Mouse (Mus musculus) hindbrain, embryonic 16.5 days (tissue): ENCODE data around the gene Psma3. TPM values are rescaled to one million over a fixed set of nuclear protein-coding genes. Genes with fewer than 3 reads are reported as not detected.
A peak's percentile ranks its signal among the peaks of the same experiment; 100 is the strongest.

ENCODE experiments used
- ATAC-seq: fragments of 200-750 bp; cut with Nextera tagmentation; 2 replicates; pipeline ENCODE4 v1.8.0; 2017; ENCODE audit warnings: moderate TSS enrichment, moderate library complexity
- H3K27ac ChIP-seq: fragments of 300-500 bp; sonication (generic); 2 replicates; pipeline ENCODE4 v1.5.1; 2014; ENCODE audit warnings: low read depth, mild to moderate bottlenecking, control low read depth, low read length, moderate library complexity
- H3K27me3 ChIP-seq: fragments of 300-500 bp; sonication (generic); replicated peaks from 2 replicates; pipeline ENCODE4 v1.6.1; 2014; ENCODE audit warnings: low read length; ENCODE audit not compliant: control insufficient read depth, insufficient read depth
- H3K36me3 ChIP-seq: fragments of 300-500 bp; sonication (generic); 2 replicates; pipeline ENCODE4 v1.6.1; 2014; ENCODE audit warnings: mild to moderate bottlenecking, low read length, moderate library complexity, mixed read lengths; ENCODE audit not compliant: control insufficient read depth, insufficient read depth
- H3K4me1 ChIP-seq: fragments of 300-500 bp; sonication (generic); 2 replicates; pipeline ENCODE4 v1.6.1; 2014; ENCODE audit warnings: low read depth, low read length; ENCODE audit not compliant: control insufficient read depth, insufficient read depth
- H3K4me2 ChIP-seq: fragments of 300-500 bp; sonication (generic); 2 replicates; pipeline ENCODE4 v1.6.1; 2014; ENCODE audit warnings: mild to moderate bottlenecking, low read length, control low read depth, moderate library complexity
- H3K4me3 ChIP-seq: fragments of 300-500 bp; sonication (generic); 2 replicates; pipeline ENCODE4 v1.5.1; 2014; ENCODE audit warnings: mild to moderate bottlenecking, low read length, control low read depth, moderate library complexity
- H3K9ac ChIP-seq: fragments of 300-500 bp; sonication (generic); 2 replicates; pipeline ENCODE4 v1.6.1; 2014; ENCODE audit warnings: low read depth, mild to moderate bottlenecking, control low read depth, low read length, moderate library complexity
- H3K9me3 ChIP-seq: fragments of 300-500 bp; sonication (generic); 2 replicates; pipeline ENCODE4 v1.6.1; 2014; ENCODE audit warnings: mild to moderate bottlenecking, low read length, moderate library complexity; ENCODE audit not compliant: control insufficient read depth
- WGBS: fragments of 180-500 bp; shearing (Covaris S2); extraction: QIAGEN DNeasy Blood & Tissue Kit; methylation state at CpG from one replicate; pipeline ENCODE4 v1.1.7; 2014; 5-methylcytosine and 5-hydroxymethylcytosine counted together
- polyA plus RNA-seq: library from polyadenylated mRNA; unstranded; fragments of >200 nt; fragmentation: Nextera tagmentation; extraction: Ambion mirVana; gene quantifications from 2 replicates; pipeline ENCODE4 v1.2.1, GENCODE M21; 2015

Gene Psma3
- polyA plus RNA-seq, 1 experiment from 2014 or later: 489 TPM

DNA sequence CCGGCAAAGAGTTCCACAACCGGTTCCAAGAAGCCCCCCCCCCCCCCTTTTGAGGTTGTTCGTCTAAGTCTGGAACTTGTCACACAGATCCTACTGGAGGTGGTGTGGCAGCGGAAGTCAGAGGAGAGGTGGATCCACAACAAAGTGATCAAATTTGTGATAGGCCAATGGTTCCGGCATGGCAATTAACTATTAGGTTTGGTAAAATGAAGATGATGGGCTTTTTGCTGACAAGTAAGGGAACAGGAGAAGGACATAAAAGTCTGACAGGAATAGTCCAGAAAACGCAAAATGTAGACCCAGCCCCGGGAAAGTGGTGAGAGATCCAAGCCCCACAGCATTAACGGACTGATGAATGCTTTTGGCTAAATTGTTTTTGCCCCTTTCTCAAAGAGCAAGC is 6.8 kb upstream of the Psma3 start:
- no peak for ATAC-seq

DNA sequence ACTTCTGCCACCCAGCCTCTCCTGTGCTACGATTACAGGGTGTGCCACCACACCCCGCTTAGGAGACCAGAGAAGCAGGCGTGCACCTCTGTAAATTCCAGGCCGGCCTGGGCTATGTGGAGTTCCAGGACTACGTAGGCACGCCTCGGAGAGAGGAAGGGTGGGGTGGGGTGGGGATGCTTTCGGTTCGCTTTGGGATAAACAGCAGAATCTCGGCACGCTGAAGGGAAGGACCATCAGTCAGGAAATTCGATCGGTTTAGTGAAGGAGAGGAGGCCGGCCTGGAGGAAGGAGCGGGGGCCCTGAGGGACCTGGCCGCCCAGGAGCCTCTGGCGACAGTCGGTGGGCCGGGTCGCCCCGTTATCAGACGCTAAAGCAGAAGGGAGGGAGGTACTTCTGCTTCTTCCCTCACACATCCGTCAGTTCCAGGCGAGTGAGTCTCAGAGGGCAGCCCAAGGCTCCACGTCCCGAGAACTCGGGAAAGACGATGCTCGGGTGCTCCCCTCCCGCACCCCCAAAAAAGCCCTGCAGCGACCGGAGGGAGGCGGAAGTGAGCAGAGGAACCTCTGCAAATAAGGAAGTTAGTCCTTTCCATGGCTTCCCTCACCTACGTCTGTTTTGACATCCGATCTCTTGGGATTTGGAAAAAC is 6.2 kb upstream of the Psma3 start:
- Histone ChIP-seq H3K4me3 (peak overlapping the region; percentile 60), H3K4me2 (peak overlapping the region; percentile 69), H3K4me1 (no peaks in the 10 kb centered on the region; the same call in 1 of the 2 replicates), H3K9ac (peak overlapping the region; percentile 76), H3K36me3 (peaks cover 2% of the 10 kb centered on the region), H3K27me3 (no peaks in the 10 kb centered on the region), H3K9me3 (no peaks in the 10 kb centered on the region), H3K27ac (peak overlapping the region; percentile 89)
- ATAC-seq: peak; percentile 79
- WGBS: under 1% methylated on average over 34 of the region's 35 CpGs

More for the DNA sequence above, 6.8 kb upstream of the Psma3 start:
- Histone ChIP-seq H3K4me1 (no peaks in the 10 kb centered on the region; the same call in 1 of the 2 replicates), H3K27me3 (no peaks in the 10 kb centered on the region), H3K36me3 (peaks cover 6% of the 10 kb centered on the region), H3K9ac (peak overlapping the region; percentile 76), H3K4me3 (peak overlapping the region; percentile 60), H3K9me3 (no peaks in the 10 kb centered on the region), H3K27ac (peak overlapping the region; percentile 89), H3K4me2 (peak overlapping the region; percentile 69)
- 46% methylated on average over 8 of the region's 8 CpGs for WGBS

GRCm38 (mm10) chr12:70968791-70969307 is 5.6 kb upstream of the Psma3 start:
- no peaks in the 10 kb centered on the region for H3K36me3 ChIP-seq
- H3K9ac ChIP-seq: no peak overlapping the region; the same call in 1 of the 2 replicates
- no peaks in the 10 kb centered on the region for H3K27me3 ChIP-seq
- peak overlapping the region; percentile 69 for H3K4me2 ChIP-seq
- H3K9me3 ChIP-seq: no peaks in the 10 kb centered on the region
- no peaks in the 10 kb centered on the region; the same call in 1 of the 2 replicates for H3K4me1 ChIP-seq
- peak overlapping the region; percentile 60 for H3K4me3 ChIP-seq
- WGBS: under 1% methylated on average over 15 of the region's 15 CpGs
- peak overlapping the region; percentile 89 for H3K27ac ChIP-seq
- peak; percentile 72 for ATAC-seq

GRCm38 (mm10) chr12:70969485-70970184 is 4.8 kb upstream of the Psma3 start:
- Histone ChIP-seq H3K36me3 (no peaks in the 10 kb centered on the region), H3K9me3 (no peaks in the 10 kb centered on the region), H3K4me1 (no peaks in the 10 kb centered on the region; the same call in 1 of the 2 replicates), H3K9ac (no peak overlapping the region; the same call in none of the 2 replicates), H3K4me3 (peak overlapping the region; percentile 42), H3K4me2 (peak overlapping the region; percentile 54), H3K27me3 (no peaks in the 10 kb centered on the region), H3K27ac (peak overlapping the region; percentile 76)
- 3% methylated on average over 17 of the region's 17 CpGs for WGBS
- ATAC-seq: no peak

- no peaks in the 10 kb centered on the region for H3K27me3 ChIP-seq
- H3K9me3 ChIP-seq: no peaks in the 10 kb centered on the region
- H3K9ac ChIP-seq: no peak overlapping the region
- peaks cover 11% of the 10 kb centered on the region for H3K4me1 ChIP-seq
- no peak overlapping the region; the same call in 1 of the 2 replicates for H3K27ac ChIP-seq
- H3K4me2 ChIP-seq: peak overlapping the region; percentile 63
- no peaks in the 10 kb centered on the region for H3K36me3 ChIP-seq
- ATAC-seq: no peak
- peak overlapping the region; percentile 87 for H3K4me3 ChIP-seq
- 91% methylated on average over 4 of the region's 4 CpGs for WGBS
These were observed 590 bp upstream of the Psma3 start for GRCm38 (mm10) chr12:70973831-70974230.

GRCm38 (mm10) chr12:70975406-70975805 is 985 bp downstream of the Psma3 start:
- ATAC-seq: no peak
- H3K9me3 ChIP-seq: no peaks in the 10 kb centered on the region
- no peaks in the 10 kb centered on the region for H3K36me3 ChIP-seq
- H3K9ac ChIP-seq: peak overlapping the region; percentile 99
- H3K4me2 ChIP-seq: peak overlapping the region; percentile 62
- peak overlapping the region; percentile 87 for H3K4me3 ChIP-seq
- no peaks in the 10 kb centered on the region for H3K27me3 ChIP-seq
- WGBS: 24% methylated on average over 10 of the region's 10 CpGs
- H3K4me1 ChIP-seq: peaks cover 11% of the 10 kb centered on the region
- peak overlapping the region; percentile 97 for H3K27ac ChIP-seq

- Histone ChIP-seq H3K36me3 (no peaks in the 10 kb centered on the region), H3K9ac (peak overlapping the region; percentile 3; the same call in 1 of the 2 replicates), H3K27ac (no peak overlapping the region), H3K4me3 (peak overlapping the region; percentile 87), H3K27me3 (no peaks in the 10 kb centered on the region), H3K4me1 (peaks cover 11% of the 10 kb centered on the region), H3K9me3 (no peaks in the 10 kb centered on the region), H3K4me2 (peak overlapping the region; percentile 62)
- 75% methylated on average over 3 of the region's 3 CpGs for WGBS
- no peak for ATAC-seq
These were observed 1.5 kb downstream of the Psma3 start for GRCm38 (mm10) chr12:70975891-70976290.

DNA sequence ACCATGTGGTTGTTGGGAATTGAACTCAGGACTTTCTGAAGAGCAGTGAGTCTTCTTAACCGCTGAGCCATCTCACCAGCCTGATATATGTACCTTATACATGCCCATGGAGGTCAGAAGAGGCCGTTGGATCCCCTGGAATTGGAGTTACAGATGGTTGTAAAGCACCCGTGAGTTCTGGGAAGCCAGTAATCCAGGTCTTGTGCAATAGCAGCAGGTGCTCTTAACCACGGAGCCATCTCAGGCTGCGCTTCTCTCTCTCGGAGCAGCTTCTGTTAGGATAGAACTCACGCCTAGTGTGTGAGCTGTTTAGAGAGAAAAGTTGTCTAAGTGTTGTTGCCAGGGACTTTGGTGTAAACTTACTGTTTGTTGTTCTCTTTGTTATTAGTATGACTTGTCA is 3.9 kb downstream of the Psma3 start:
- peaks cover 11% of the 10 kb centered on the region for H3K4me1 ChIP-seq
- no peak overlapping the region for H3K4me3 ChIP-seq
- ATAC-seq: no peak
- 90% methylated on average over 7 of the region's 7 CpGs for WGBS
- no peak overlapping the region for H3K4me2 ChIP-seq
- H3K27ac ChIP-seq: no peak overlapping the region
- H3K9me3 ChIP-seq: no peaks in the 10 kb centered on the region
- 0 out of 2 replicates have a peak, but pooled peaks cover 4% of the 10 kb centered on the region for H3K36me3 ChIP-seq
- no peaks in the 10 kb centered on the region for H3K27me3 ChIP-seq
- no peak overlapping the region for H3K9ac ChIP-seq
